Mouse (Mus musculus): Measurements from ENCODE around the gene Rpusd1.
"Not testable (repeated sequence)": the region's sequence is repeated elsewhere in the genome, so short reads cannot be mapped to it uniquely, and the experiment has no call there.

Rpusd1 gene

GRCm38 (mm10) chr17:25741471-25741870 lies 14.0 kb downstream of the Rpusd1 start:
- not testable (repeated sequence) for DNase-seq

- DNase-seq = peak in 1 of 2 experiments; percentile 32
Measured at GRCm38 (mm10) chr17:25743831-25744230, 16.4 kb downstream of the Rpusd1 start.

- DNase-seq = no peak
Measured at GRCm38 (mm10) chr17:25744311-25744710, 16.8 kb downstream of the Rpusd1 start.

- no peak for DNase-seq
Measured at GRCm38 (mm10) chr17:25748238-25748637, 20.8 kb downstream of the Rpusd1 start.

- no peak for DNase-seq
Measured at GRCm38 (mm10) chr17:25749314-25749713, 21.8 kb downstream of the Rpusd1 start.

GRCm38 (mm10) chr17:25751446-25751845 lies 24.0 kb downstream of the Rpusd1 start:
- DNase-seq = peak; percentile 50 to 79

- no peak for DNase-seq
Measured at GRCm38 (mm10) chr17:25754241-25754640, 26.8 kb downstream of the Rpusd1 start, which contains the start of gene Msln. TSS of gene Msln (minus strand) at chr17:25754378.

- no peak for DNase-seq
Measured at GRCm38 (mm10) chr17:25755086-25755485, 27.6 kb downstream of the Rpusd1 start.

GRCm38 (mm10) chr17:25755627-25756377 lies 28.3 kb downstream of the Rpusd1 start:
- DNase-seq = no peak

- DNase-seq = no peak
Measured at GRCm38 (mm10) chr17:25756378-25757242, 29.1 kb downstream of the Rpusd1 start.

- no peak for DNase-seq
Measured at GRCm38 (mm10) chr17:25757691-25758090, 30.2 kb downstream of the Rpusd1 start.

GRCm38 (mm10) chr17:25760148-25760547 lies 32.7 kb downstream of the Rpusd1 start:
- DNase-seq = no peak

GRCm38 (mm10) chr17:25761561-25761970 lies 34.1 kb downstream of the Rpusd1 start:
- DNase-seq = no peak

GRCm38 (mm10) chr17:25762591-25762990 lies 35.1 kb downstream of the Rpusd1 start:
- DNase-seq = no peak

GRCm38 (mm10) chr17:25765886-25766285 lies 38.4 kb downstream of the Rpusd1 start:
- DNase-seq = no peak

- no peak for DNase-seq
Measured at GRCm38 (mm10) chr17:25769331-25769730, 41.9 kb downstream of the Rpusd1 start.

GRCm38 (mm10) chr17:25773549-25774120 lies 46.2 kb downstream of the Rpusd1 start, which contains the start of gene Narfl:
TSS of gene Narfl (plus strand) at chr17:25773776.
- peak; percentile 99 for DNase-seq

- DNase-seq = no peak
Measured at GRCm38 (mm10) chr17:25775318-25776062, 48.0 kb downstream of the Rpusd1 start.

- DNase-seq = no peak
Measured at GRCm38 (mm10) chr17:25777948-25778347, 50.5 kb downstream of the Rpusd1 start.

Measured in cerebellum, postnatal 14 days (tissue).